Mouse (Mus musculus) embryo, embryonic 10 days (tissue): ENCODE results near the gene Dguok.

ENCODE experiments used
- DNase-seq: peaks from one replicate; pipeline ENCODE4 v3.0.0-alpha.2; 2015; ENCODE audit warnings: low spot score

The Dguok gene

GRCm38 (mm10) chr6:83455328-83456130 is 51.2 kb downstream of the Dguok start:
- DNase-seq = peak; percentile 51

- peak; percentile 44 for DNase-seq
Observed at GRCm38 (mm10) chr6:83453706-83454105, 53.1 kb downstream of the Dguok start.

GRCm38 (mm10) chr6:83450451-83451303 is 56.1 kb downstream of the Dguok start:
- no peak for DNase-seq

GRCm38 (mm10) chr6:83449440-83449839 is 57.3 kb downstream of the Dguok start:
- DNase-seq = no peak

GRCm38 (mm10) chr6:83448911-83449310 is 57.9 kb downstream of the Dguok start:
- DNase-seq = no peak

- no peak for DNase-seq
Observed at GRCm38 (mm10) chr6:83447031-83447430, 59.7 kb downstream of the Dguok start.

GRCm38 (mm10) chr6:83445796-83446195 is 61.0 kb downstream of the Dguok start:
- no peak for DNase-seq

- peak; percentile 42 for DNase-seq
Observed at GRCm38 (mm10) chr6:83443441-83444340, 63.1 kb downstream of the Dguok start.

GRCm38 (mm10) chr6:83442639-83443038 is 64.1 kb downstream of the Dguok start:
- DNase-seq = no peak

- peak; percentile 90 for DNase-seq
Observed at GRCm38 (mm10) chr6:83441259-83442061, 65.3 kb downstream of the Dguok start.

- peak; percentile 81 for DNase-seq
Observed at GRCm38 (mm10) chr6:83440510-83441258, 66.1 kb downstream of the Dguok start.

GRCm38 (mm10) chr6:83440197-83440509 is 66.6 kb downstream of the Dguok start:
- no peak for DNase-seq

- no peak for DNase-seq
Observed at GRCm38 (mm10) chr6:83439781-83440180, 67.0 kb downstream of the Dguok start.

- no peak for DNase-seq
Observed at GRCm38 (mm10) chr6:83439119-83439767, 67.5 kb downstream of the Dguok start.

- no peak for DNase-seq
Observed at GRCm38 (mm10) chr6:83438584-83438983, 68.2 kb downstream of the Dguok start.

GRCm38 (mm10) chr6:83437802-83438201 is 69.0 kb downstream of the Dguok start:
- no peak for DNase-seq

- DNase-seq = no peak
Observed at GRCm38 (mm10) chr6:83437225-83437624, 69.5 kb downstream of the Dguok start.

- DNase-seq = no peak
Observed at GRCm38 (mm10) chr6:83436547-83436946, 70.2 kb downstream of the Dguok start.

GRCm38 (mm10) chr6:83435174-83435573 is 71.6 kb downstream of the Dguok start:
- DNase-seq = peak; percentile 70

GRCm38 (mm10) chr6:83433546-83433945 is 73.2 kb downstream of the Dguok start:
- DNase-seq = no peak
